Mouse (Mus musculus) cerebellum, adult 8-10 months (tissue): ENCODE measurements around the gene Zfyve27.

ENCODE experiments used
- DNase-seq: peaks from one replicate; pipeline ENCODE4 v3.0.0; 2022

Gene Zfyve27

DNA sequence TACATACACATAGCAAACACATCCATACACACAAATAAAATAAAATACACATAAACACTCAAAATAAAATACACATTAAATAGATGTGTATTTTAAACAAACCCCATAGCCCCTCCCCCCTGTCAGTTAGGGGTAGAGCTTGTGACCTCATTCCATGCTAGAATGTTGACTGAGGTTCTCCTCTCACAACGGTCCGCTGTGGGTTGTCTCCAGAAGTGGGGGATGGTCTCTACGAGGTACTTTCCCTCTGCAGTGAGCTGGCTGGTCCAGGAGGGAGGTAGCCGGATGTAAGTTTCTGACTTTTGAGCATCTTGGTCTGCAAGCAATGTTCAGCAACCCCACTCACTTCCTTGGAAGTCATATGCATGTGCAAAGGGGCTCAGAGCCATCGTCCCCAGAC, at the start of gene Zfyve27:
Zfyve27 (plus strand) TSS at position 188 of the 400 bp plus-strand sequence.
- DNase-seq, result no peak

DNA sequence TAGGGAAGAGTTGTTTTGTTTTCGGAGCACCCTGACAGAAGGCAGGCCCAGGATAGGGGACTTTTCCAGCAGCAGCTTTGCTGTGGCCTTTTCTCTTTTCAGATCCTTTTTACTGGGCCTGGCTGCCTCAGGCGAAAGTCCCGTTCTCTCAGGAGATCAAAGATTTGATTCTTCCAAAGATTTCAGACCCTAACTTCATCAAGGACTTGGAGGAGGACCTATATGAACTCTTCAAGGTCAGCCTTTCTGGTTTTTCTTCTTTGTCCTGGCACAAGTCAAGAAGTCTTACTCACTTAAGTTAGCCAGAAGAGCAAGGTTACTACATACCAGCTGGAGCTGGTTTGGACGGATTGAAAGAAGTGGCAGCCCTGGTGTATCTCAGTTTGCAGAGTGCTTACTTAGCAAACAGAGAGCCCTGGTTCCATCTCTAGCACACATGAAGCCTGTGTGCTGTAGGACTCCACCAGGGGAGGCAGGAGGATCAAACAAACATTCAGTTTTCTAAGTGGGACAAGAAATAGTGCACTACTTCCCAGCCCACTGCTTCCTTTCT, 47.9 kb upstream of the Zfyve27 start:
- no peak for DNase-seq

DNA sequence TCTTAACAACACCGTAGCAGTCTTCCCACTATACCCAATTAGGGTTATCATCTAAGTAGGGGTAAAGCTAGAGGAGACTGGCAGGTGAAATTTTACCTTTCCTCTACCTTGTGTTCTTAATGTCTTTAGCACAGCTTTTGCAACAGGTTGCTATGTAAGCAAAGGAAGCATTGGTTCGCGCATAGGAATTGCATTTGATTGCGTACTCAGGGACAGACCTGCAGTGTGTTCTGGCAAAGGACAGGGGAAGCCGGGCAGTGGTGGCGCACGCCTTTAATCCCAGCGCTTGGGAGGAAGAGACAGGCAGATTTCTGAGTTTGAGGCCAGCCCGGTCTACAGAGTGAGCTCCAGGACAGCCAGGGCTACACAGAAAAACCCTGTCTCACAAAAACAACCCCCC, 45.6 kb upstream of the Zfyve27 start:
- DNase-seq, result no peak

DNA sequence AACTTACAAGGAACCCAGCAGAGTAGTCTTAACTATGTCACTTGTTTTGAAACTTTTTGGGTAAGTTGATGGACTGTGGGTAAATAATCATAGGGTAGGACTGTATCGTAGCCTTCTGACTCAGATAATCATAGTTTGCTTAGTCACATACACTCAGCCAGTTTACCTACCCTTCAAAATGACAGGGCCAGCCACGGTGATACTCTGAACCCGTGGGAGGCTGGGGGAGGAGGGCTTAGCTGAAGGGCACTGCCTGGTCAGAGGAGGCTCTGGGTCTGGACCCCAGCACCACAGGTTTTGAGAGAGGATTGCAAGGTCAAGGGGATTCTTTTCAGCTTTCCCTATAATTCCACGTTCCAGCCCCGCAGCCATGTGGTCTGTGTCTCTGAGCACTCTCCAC, 45.2 kb upstream of the Zfyve27 start:
- DNase-seq, result no peak

DNA sequence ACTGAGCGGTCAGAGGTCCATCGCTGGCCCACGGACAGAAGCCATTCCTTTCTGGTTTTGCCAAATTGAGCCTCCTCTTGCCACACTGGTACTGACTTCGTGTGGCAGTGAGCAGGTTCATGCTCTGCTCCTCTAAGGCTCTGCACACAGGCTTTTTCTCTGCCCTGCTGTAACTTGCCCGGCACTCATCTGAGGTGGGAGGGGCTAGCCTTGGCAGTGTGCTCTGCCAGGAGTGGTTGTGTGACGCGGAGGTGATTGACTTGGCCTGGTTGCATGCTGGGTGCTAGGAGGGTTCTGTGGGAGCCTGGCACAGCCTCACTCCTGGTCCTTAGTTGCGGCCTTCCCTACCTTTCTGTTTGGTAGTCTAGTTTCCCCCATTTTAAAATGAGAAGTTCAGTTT, 43.3 kb upstream of the Zfyve27 start:
- no peak for DNase-seq

DNA sequence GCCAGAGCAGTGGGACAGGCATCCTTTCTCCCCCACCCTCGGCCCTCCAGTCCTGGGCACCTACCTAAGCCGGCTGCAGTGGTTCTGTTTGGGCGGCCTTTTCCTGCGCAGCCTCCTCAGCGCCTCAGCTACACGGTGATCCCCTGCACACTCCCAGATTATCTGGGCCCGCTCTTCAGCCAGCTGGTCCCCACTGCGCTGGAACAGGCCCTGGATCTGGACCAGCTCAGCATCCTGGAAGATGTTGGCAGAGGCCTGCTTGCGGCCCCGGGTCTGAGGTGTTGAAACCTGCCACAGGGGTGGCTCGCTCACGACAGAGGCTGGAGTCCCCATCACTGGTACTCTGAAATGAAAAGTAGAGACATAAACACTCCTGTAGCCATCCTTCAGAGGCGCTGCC, 39.1 kb upstream of the Zfyve27 start:
- DNase-seq, result no peak

DNA sequence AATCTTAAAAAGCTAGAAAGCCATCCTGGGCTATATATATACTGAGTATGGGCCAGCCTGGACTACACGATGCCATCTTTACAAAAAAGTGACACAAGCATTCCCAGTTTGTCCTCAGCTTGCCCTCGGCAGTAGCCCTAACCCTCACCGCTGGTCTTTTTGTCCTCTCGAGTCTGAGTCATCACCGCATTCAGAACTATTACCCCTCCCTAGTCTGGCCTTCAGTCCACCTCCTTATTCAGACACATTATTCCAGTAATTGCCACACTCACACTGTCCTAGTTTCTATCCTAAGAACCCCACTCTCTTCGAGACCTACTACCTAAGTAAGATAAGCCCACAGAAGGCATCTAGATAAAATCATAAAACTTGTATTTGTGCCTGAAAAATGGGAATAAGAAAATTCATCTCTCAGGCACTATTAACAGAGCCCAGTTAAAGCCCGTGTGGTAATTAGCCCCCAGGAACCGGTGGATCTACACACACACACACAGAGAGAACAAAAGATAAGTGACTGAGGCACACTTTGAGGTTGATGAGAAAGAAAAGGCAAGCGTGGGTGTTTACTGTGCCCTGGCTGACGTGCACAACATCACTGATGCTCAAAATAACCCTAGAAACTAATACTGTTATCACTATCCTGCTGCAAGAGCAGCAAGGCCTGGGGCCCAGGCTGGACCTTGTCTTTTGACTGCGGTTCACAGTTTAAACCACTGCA, 38.1 kb upstream of the Zfyve27 start:
- no peak for DNase-seq

DNA sequence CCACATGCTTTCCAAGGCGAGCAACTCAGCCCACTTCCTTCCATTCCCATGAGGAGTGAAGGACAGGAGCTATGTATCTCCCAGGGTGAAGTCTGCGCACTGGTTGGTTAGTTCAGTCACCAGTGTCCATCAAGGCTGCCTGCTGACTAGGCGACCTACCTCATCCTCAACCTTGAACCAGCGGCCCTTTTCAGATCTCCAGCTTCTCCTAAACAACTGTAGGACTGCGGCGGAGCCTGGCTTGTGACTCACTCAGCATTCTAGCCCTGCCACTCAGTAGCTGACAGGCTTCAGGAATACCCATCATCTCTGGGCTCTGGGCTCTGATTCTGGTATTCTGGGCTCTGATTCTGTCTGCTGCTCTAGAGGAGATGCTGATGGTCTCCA, 37.5 kb upstream of the Zfyve27 start:
- no peak for DNase-seq

DNA sequence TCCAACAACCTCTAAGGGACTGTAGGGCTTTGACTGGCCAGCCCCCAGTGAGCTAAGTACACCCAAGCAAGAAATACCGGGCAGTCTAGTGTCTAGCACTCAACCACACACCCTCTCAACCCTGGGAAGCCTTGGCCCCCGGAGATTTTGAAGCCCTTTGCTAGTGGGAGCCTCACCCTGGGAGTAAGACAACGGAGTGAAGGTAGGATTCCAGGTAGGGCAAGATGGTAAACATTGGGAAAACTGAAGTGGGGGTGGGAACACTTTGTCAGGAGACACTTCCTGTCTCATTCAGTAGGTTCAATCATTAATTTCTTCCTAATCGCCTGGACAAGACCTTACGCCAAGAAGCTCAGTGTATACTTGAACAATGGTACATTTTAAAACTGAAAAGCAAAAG, 36.7 kb upstream of the Zfyve27 start:
- DNase-seq, result no peak

DNA sequence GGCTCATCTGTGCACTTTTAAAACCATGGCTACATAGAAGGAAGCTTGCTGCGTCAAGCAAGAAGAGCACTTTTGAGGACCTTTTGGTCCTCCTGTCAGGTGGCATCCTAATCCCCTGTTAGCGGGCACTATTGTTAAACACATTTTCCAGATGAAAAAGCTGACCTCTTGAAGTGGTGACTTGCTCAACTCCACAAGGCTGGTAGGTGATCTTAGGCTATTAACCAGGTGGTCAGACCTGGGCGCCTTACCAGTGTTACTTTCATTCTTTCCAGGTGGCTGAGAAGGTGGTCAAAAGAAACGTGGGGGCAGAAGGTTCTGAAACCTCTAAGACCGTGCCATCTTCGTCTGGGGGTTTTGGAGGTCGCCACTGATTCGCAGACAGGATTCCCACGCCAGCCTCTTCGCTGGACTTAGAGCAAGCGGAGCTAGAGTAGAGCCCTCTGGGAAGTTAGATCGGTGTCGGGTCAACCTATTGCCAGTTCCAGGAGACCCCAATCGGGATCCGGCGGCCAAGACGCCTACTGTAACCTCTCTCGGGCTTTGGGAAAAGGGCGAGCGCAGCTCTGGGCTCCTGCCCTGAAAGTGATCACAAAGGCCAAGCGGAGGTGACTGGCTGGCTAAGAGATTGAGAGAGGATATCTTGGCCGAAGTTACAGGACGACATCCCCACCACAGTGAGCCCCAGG, 35.6 kb upstream of the Zfyve27 start:
- DNase-seq, result no peak

DNA sequence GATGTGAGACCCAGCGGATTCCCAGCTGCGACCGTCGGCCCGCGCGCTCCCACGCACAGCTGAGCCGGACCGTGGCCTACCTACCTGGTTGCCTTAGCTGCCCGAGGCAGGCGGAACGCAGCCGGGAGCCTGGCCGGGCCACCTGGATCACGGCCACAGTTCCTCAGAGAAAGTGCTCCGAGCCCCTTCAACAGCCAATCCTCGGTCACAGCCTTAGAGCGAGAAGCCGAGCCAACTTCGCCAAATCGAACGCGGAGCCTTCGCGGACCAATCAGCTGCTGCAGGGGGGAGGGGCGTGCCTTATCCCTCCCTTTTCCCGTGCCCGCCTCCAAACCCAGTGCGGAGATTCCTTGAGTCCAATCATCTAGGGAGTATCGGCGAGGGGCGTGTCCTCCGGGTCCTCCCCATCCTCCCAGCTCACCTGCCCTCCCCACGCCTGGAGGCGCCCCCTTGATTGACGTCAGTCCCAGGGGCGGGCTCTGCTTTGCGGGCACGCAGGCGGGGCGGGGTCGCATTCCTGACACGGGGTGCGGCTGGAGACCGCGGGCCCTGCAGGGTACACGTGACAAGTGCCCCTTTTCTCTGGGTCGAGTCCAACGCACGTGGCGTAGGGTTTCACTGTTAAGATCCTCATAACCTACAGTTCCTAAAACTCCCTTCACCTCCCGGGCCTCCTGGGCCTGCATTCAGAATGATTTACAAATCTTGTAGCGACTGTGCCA, 34.8 kb upstream of the Zfyve27 start, which contains the start of gene Avpi1:
Avpi1 (minus strand) TSS at position 273 of the 722 bp plus-strand sequence.
- DNase-seq, result peak; percentile 97

DNA sequence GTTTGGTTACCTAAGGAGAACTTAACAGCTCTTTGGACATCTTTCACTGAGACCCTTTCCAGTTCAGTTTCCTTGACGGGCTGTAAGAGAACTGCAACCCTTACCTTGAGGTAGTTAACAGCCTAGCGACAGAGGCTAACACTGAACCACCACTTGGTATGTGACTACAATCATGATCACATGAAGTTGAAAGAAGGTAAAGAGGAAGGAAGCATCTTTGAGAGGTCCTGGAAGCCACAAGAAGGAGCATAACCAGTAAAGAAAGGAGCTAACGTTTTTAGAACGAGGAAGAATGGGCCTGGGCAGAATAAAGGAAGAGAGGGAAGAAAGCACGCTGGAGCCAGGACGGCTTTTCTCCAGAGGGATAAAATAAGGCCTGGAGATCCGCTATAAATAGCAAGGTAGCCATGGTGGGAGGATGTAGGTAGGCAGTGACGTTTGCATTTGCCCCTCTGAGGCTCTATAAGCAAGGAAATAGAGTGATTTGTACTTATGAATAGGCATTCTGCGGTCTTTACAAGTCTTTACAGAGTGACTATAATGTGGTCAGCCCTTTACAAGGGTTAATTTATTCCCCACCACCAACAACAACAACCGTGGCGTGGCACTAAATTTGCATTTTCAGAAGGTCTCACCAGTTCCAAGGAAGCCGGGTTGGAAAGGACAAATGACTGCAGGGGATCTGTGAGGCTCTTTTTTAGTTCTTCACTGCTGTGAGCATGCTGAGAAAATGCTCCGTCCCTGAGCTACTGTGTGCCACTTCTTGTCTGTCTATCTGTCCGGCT, 34.0 kb upstream of the Zfyve27 start:
- no peak for DNase-seq

DNA sequence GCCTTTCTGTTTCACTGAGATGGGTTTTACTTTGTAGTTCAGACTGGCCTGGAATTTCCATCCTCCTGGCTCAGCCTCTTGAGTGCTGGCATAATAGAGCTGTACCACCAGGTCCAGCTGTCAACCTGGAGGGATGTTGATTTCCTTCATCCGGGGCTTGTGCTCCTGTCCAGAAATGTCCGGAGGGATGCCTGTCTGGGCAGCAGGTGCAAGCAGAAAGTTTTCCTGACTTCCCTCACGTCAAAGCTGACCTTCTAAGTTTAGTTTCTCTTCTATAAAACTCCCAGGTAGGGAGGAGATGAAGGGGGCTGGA, 33.5 kb upstream of the Zfyve27 start:
- no peak for DNase-seq

DNA sequence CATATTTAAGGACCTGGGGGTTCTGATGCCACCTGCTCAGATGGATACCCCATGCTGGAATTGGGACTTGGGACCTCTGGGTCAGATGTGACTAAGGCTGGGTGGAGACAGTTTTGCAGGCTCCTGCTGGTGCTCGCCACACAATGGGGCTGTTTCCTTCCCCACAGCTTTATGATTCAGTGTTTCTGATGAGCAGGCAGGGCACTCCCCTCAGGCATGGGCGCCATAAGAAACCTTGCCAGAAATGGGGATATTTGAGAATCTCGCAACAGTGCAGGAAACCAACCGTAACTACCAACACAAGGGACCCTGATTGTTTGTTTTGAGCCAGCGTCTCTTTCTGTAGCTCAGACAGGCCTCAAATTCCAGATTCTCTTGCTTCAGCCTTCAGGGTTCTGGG, 32.6 kb upstream of the Zfyve27 start:
- DNase-seq, result no peak

DNA sequence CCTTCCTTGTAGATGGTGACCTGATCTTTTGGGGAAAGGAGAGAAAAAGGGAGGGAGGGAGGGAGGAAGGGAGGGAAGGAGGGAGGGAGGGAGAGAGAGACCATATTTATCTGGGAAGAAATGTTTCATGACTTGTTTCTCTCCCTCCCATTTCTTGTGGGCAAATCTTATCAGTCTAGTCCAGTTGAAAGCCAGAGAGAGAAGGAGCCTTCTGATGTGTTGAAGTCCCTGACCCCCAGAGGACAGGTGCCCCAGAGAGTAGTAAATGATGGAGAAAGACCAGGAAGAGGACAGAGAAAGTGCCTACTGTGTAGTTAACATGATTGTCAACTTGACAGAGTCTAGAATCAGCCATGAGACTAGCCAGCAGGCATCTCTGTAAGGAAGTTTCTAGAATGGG, 28.7 kb upstream of the Zfyve27 start:
- no peak for DNase-seq

DNA sequence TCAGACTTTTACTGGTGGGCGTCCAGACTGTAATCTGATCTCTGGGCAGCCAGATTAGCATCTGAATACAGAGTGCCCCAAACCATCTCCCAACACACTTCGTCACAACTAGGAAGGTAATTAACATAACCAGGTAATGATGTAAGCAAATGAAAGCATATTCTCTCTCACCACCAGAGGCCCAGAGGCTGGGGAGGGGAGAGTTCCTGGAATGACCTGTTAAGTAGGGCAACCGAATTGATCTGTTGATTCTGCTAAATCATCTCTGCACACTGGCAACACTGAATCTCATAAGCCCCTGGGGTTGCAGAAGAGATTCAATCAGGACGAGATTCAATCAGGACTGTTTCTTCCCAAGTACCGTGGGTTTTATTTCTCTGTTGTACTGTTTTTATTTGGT, 27.6 kb upstream of the Zfyve27 start:
- DNase-seq, result no peak

DNA sequence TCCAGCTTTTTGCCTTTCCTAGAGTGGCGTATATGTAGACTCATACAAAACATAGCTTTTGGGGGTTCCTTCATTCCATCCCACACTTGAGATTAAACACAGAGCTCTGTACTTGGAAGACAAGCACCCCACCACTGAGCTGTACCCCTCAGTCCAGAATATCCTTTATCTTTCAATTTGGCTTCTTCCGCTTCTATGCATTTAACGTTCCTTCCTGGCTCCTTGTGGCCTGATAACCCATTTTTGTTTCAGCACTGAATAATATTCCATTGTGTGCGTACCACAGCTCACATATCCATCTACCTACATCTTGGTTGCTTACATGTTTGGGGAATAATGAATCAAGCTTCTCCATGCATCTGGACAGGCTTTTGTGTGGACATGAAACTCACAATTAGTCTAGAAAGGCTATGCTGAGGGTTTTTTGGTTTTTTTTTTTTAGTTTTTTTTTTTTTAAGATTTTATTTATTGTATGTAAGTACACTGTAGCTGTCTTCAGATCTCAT, 26.5 kb upstream of the Zfyve27 start:
- no peak for DNase-seq

DNA sequence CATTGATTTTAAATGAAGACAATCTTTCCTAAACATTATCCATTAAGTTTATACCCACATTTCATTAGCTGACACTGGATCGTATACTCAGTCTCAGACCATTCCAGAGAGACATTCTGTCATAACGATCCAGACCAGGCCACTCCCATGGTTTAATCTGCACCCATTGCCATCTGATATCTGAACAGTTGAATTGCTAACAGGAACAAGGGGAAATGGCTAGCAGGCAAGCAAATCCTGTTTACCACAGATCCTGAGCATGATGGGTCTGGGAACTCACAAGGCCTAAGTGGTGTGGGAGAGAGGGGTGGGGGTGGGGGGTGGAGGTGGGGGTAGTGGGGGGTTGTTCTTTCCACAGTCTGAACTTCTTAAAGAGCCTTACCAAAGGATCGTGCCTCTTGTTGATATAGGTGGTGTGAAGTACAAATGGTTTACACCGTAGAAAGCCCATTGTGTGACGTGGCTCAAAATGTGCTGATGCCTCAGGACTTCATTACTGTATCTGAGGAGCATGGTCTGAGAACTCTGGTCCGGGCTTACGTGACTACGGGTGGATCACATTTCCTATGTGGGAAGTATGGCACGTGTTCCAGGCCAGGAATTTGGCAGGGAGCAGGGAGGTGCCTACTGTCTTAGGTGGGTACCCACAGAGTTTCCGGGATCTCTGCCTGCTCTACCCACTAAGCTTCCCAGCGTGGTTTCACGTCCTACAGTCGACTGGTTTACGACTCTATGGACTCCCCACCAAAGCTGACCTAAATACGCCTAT, 25.1 kb upstream of the Zfyve27 start:
- no peak for DNase-seq

DNA sequence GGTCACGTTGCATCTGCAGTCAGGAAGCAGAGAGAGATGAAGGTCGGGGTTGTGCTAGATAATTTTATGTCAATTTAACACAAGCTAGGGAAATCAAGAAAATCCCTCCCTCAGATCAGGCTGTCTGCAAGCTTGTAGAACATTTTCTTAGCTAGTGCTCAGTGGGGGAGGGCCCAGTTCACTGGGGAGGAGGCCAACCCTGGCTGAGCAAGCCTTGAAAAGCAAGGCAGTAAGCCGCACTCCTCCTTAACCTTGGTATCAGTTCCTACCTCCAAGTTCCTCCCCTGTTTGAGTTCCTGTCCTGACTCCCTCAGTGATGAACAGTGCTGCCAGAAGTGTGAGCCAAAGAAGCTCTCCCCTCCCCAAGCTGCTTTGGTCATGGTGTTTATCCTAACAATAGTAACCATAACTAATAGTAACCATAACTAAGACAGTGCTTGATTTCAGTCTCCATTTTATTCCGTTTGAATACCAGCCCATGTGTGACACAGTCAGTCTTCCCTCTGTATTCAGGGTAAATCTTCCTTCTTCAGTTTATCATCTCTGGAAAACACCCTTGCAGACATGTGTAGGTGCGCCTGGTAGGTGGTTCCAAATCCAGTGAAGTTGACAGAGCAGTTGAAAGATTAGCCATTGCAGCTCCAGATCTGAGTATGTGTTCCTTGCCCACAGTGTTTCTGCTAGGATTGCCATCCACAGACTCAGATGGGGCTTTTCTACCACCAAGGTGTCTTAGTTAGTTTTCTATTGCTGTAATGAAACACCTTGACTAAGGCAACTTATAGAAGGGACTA, 23.8 kb upstream of the Zfyve27 start:
- no peak for DNase-seq

DNA sequence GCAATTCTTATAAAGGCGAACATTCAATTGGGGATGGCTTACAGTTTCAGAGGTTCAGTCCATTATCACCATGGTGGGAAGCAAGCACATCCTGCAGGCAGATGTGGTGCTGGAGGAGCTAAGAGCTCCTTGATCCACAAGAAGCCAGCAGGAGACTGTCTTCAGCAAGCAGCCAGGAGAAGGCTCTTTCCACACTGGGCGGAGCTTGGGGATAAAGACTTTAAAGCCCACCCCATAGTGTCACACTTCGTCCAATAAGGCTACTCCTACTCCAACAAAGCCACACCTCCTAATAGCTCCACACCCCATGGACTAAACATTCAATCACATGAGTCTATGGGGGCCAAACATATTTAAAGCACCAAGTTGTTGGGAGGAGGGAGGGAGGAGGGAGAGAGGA, 21.8 kb upstream of the Zfyve27 start:
- no peak for DNase-seq

DNA sequence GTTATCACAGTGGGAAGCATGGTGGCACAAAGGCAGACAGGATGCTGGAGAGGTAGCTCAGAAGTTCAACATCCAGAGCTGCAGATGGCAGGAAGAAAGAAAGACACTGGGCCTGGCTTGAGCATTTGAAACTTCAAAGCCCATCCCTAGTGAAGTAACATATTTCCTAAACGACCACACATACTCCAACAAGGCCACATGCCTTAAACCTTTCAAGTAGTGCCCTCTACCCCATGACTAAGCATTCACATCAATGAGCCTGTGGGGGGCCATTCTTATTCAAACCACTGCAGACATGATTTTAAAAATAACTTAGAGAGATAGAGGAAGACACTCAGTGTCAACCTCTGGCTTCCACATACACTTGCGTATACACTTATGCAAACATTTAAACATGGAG, 21.0 kb upstream of the Zfyve27 start:
- no peak for DNase-seq
